Mouse (Mus musculus) embryonic fibroblast, embryonic 13.5 days (primary cell): ENCODE measurements around the gene Ap1s1.

Experiments
- CTCF ChIP-seq: IDR thresholded peaks from 2 replicates; pipeline ENCODE4 v1.5.1; 2011; ENCODE audit warnings: mild to moderate bottlenecking, control low read depth, low read length, moderate library complexity, borderline replicate concordance; ENCODE audit not compliant: insufficient read depth
- POLR2A ChIP-seq: IDR thresholded peaks from 2 replicates; pipeline ENCODE4 v1.6.1; 2011; ENCODE audit warnings: low read depth, mild to moderate bottlenecking, control low read depth, low read length, moderate library complexity

- TF ChIP-seq POLR2A (no peak), CTCF (no peak)
Observed at GRCm38 (mm10) chr5:137090870-137091269, 44.9 kb upstream of the Ap1s1 start.
